Mouse (Mus musculus) midbrain, embryonic 11.5 days (tissue): ENCODE measurements around the gene Zfand4. TPM values are rescaled to one million over a fixed set of nuclear protein-coding genes. Genes with fewer than 3 reads are reported as not detected.

Experiments
- ATAC-seq: fragments of 200-750 bp; cut with Nextera tagmentation; 2 replicates; pipeline ENCODE4 v1.8.0; 2017; ENCODE audit warnings: moderate TSS enrichment, moderate library complexity; ENCODE audit not compliant: low FRiP score
- DNase-seq: peaks from one replicate; pipeline ENCODE4 v3.0.0; 2015; ENCODE audit warnings: low spot score; ENCODE audit errors: missing footprints
- H3K27ac ChIP-seq: fragments of 300-500 bp; sonication (generic); 2 replicates; pipeline ENCODE4 v1.5.1; 2014; ENCODE audit warnings: low read depth, low read length
- H3K27me3 ChIP-seq: fragments of 300-500 bp; sonication (generic); 2 replicates; pipeline ENCODE4 v1.6.1; 2014; ENCODE audit warnings: mild to moderate bottlenecking, low read length, moderate library complexity, mixed read lengths; ENCODE audit not compliant: control insufficient read depth, insufficient read depth
- H3K36me3 ChIP-seq: fragments of 300-500 bp; sonication (generic); 2 replicates; pipeline ENCODE4 v1.6.1; 2014; ENCODE audit warnings: mild to moderate bottlenecking, low read length, moderate library complexity, mixed read lengths; ENCODE audit not compliant: control insufficient read depth, insufficient read depth
- H3K4me1 ChIP-seq: fragments of 300-500 bp; sonication (generic); 2 replicates; pipeline ENCODE4 v1.6.1; 2014; ENCODE audit warnings: low read length; ENCODE audit not compliant: control insufficient read depth, insufficient read depth
- H3K4me2 ChIP-seq: fragments of 300-500 bp; sonication (generic); 2 replicates; pipeline ENCODE4 v1.6.1; 2014; ENCODE audit warnings: mild to moderate bottlenecking, moderate library complexity
- H3K4me3 ChIP-seq: fragments of 300-500 bp; sonication (generic); 2 replicates; pipeline ENCODE4 v1.5.1; 2014; ENCODE audit warnings: low read depth, low read length
- H3K9ac ChIP-seq: fragments of 300-500 bp; sonication (generic); 2 replicates; pipeline ENCODE4 v1.6.1; 2014; ENCODE audit warnings: low read length
- H3K9me3 ChIP-seq: fragments of 300-500 bp; sonication (generic); 2 replicates; pipeline ENCODE4 v1.6.1; 2016; ENCODE audit warnings: low read length; ENCODE audit not compliant: control insufficient read depth
- WGBS: fragments of 180-500 bp; shearing (Covaris S2); extraction: QIAGEN DNeasy Blood & Tissue Kit; methylation state at CpG from one replicate; pipeline ENCODE4 v1.1.7; 2014; 5-methylcytosine and 5-hydroxymethylcytosine counted together
- polyA plus RNA-seq: library from polyadenylated mRNA; unstranded; fragments of >200 nt; fragmentation: Nextera tagmentation; extraction: Ambion mirVana; gene quantifications from 2 replicates; pipeline ENCODE4 v1.2.1, GENCODE M21; 2014

The Zfand4 gene
- polyA plus RNA-seq, 1 experiment from 2014 or later, result 13.3 TPM

GRCm38 (mm10) chr6:116356948-116357325, 92.9 kb downstream of the Zfand4 start:
- Histone ChIP-seq H3K27ac (no peak overlapping the region), H3K4me1 (no peaks in the 10 kb centered on the region), H3K27me3 (no peaks in the 10 kb centered on the region), H3K36me3 (no peaks in the 10 kb centered on the region), H3K4me3 (no peak overlapping the region), H3K9me3 (no peaks in the 10 kb centered on the region), H3K4me2 (no peak overlapping the region), H3K9ac (no peak overlapping the region)
- no peak for ATAC-seq
- 79% methylated on average over 4 of the region's 4 CpGs for WGBS
- no peak for DNase-seq

GRCm38 (mm10) chr6:116358056-116358455, 94.0 kb downstream of the Zfand4 start:
- no peak overlapping the region for H3K4me3 ChIP-seq
- no peaks in the 10 kb centered on the region for H3K36me3 ChIP-seq
- no peak overlapping the region for H3K9ac ChIP-seq
- H3K27me3 ChIP-seq, result no peaks in the 10 kb centered on the region
- no peak overlapping the region for H3K27ac ChIP-seq
- DNase-seq, result no peak
- H3K9me3 ChIP-seq, result no peaks in the 10 kb centered on the region
- no peak for ATAC-seq
- no peak overlapping the region for H3K4me2 ChIP-seq
- 75% methylated on average over 8 of the region's 8 CpGs for WGBS
- no peaks in the 10 kb centered on the region for H3K4me1 ChIP-seq

- Histone ChIP-seq H3K4me1 (no peaks in the 10 kb centered on the region), H3K36me3 (no peaks in the 10 kb centered on the region), H3K27me3 (no peaks in the 10 kb centered on the region), H3K4me2 (no peak overlapping the region), H3K27ac (no peak overlapping the region), H3K4me3 (no peak overlapping the region), H3K9me3 (no peaks in the 10 kb centered on the region), H3K9ac (no peak overlapping the region)
- ATAC-seq (no peak), DNase-seq (no peak)
- 88% methylated on average over 3 of the region's 3 CpGs for WGBS
These were observed 95.2 kb downstream of the Zfand4 start for GRCm38 (mm10) chr6:116359256-116359655.

GRCm38 (mm10) chr6:116361463-116361862, 97.4 kb downstream of the Zfand4 start:
- no peaks in the 10 kb centered on the region for H3K36me3 ChIP-seq
- 85% methylated on average over 3 of the region's 3 CpGs for WGBS
- no peak overlapping the region for H3K4me2 ChIP-seq
- H3K4me1 ChIP-seq, result no peaks in the 10 kb centered on the region
- ATAC-seq (no peak), DNase-seq (no peak)
- no peaks in the 10 kb centered on the region for H3K27me3 ChIP-seq
- no peak overlapping the region for H3K9ac ChIP-seq
- H3K9me3 ChIP-seq, result no peaks in the 10 kb centered on the region
- H3K4me3 ChIP-seq, result no peak overlapping the region
- H3K27ac ChIP-seq, result no peak overlapping the region

- no peaks in the 10 kb centered on the region for H3K36me3 ChIP-seq
- no peak for ATAC-seq
- WGBS, result 92% methylated on average over 4 of the region's 4 CpGs
- no peaks in the 10 kb centered on the region for H3K9me3 ChIP-seq
- H3K27me3 ChIP-seq, result no peaks in the 10 kb centered on the region
- no peak overlapping the region for H3K4me2 ChIP-seq
- H3K4me1 ChIP-seq, result no peaks in the 10 kb centered on the region
- no peak overlapping the region for H3K4me3 ChIP-seq
- DNase-seq, result no peak
- no peak overlapping the region for H3K9ac ChIP-seq
- H3K27ac ChIP-seq, result no peak overlapping the region
These were observed 98.0 kb downstream of the Zfand4 start for GRCm38 (mm10) chr6:116361993-116362392.

- Histone ChIP-seq H3K4me1 (no peaks in the 10 kb centered on the region), H3K4me2 (no peak overlapping the region), H3K27me3 (no peaks in the 10 kb centered on the region), H3K9me3 (no peaks in the 10 kb centered on the region), H3K4me3 (no peak overlapping the region), H3K27ac (no peak overlapping the region), H3K36me3 (no peaks in the 10 kb centered on the region), H3K9ac (no peak overlapping the region)
- DNase-seq (no peak), ATAC-seq (no peak)
- WGBS, result 89% methylated on average over 11 of the region's 11 CpGs
These were observed 103.9 kb downstream of the Zfand4 start for GRCm38 (mm10) chr6:116367971-116368370.

GRCm38 (mm10) chr6:116369811-116370210, 105.8 kb downstream of the Zfand4 start:
- no peaks in the 10 kb centered on the region for H3K4me1 ChIP-seq
- DNase-seq (no peak), ATAC-seq (no peak)
- H3K9me3 ChIP-seq, result no peaks in the 10 kb centered on the region
- H3K9ac ChIP-seq, result no peak overlapping the region
- no peaks in the 10 kb centered on the region for H3K27me3 ChIP-seq
- H3K27ac ChIP-seq, result no peak overlapping the region
- H3K4me2 ChIP-seq, result no peak overlapping the region
- WGBS, result 100% methylated on average over 1 of the region's 1 CpGs
- no peaks in the 10 kb centered on the region for H3K36me3 ChIP-seq
- H3K4me3 ChIP-seq, result no peak overlapping the region

GRCm38 (mm10) chr6:116370216-116370976, 106.4 kb downstream of the Zfand4 start:
- 90% methylated on average over 6 of the region's 6 CpGs for WGBS
- no peak for ATAC-seq

GRCm38 (mm10) chr6:116371500-116371899, 107.5 kb downstream of the Zfand4 start:
- no peaks in the 10 kb centered on the region for H3K27me3 ChIP-seq
- no peak overlapping the region for H3K9ac ChIP-seq
- no peaks in the 10 kb centered on the region for H3K4me1 ChIP-seq
- no peak overlapping the region for H3K4me3 ChIP-seq
- WGBS, result 100% methylated on average over 3 of the region's 3 CpGs
- no peak overlapping the region for H3K4me2 ChIP-seq
- no peak for DNase-seq
- H3K27ac ChIP-seq, result no peak overlapping the region
- no peaks in the 10 kb centered on the region for H3K36me3 ChIP-seq
- no peaks in the 10 kb centered on the region for H3K9me3 ChIP-seq
- no peak for ATAC-seq

More at GRCm38 (mm10) chr6:116370216-116370976, 106.4 kb downstream of the Zfand4 start:
- Histone ChIP-seq H3K27ac (no peak overlapping the region), H3K4me1 (no peaks in the 10 kb centered on the region), H3K4me2 (no peak overlapping the region), H3K9me3 (no peaks in the 10 kb centered on the region), H3K9ac (no peak overlapping the region), H3K27me3 (no peaks in the 10 kb centered on the region), H3K36me3 (no peaks in the 10 kb centered on the region), H3K4me3 (no peak overlapping the region)
- DNase-seq, result no peak
